Mouse (Mus musculus) testis, postnatal 14 days (tissue): ENCODE results near the gene 4930518I15Rik.
"Not testable (repeated sequence)": the region's sequence is repeated elsewhere in the genome, so short reads cannot be mapped to it uniquely, and the experiment has no call there.

ENCODE experiments used
- DNase-seq: peaks from one replicate; pipeline ENCODE4 v3.0.0; 2021; ENCODE audit warnings: low spot score

The 4930518I15Rik gene

DNA sequence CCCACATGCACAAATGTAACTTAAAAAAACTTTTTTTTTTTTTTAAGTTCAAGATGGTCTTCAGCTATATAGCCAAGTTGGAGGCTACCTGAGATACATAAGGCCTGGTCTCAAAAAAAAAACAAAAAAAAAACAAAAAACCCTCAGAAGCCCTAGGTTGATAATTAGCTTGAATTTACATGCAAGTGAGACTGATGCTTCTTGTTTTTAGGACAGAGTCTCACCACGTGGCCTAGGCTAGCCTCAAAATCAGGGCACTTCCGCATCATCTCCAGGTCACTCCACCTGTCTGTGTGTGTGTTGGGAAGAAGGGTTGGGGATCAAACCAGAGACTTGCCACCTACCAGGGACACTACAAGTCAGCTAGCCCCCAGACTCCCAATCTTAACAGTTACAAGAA is at the start of gene 4930518I15Rik:
Gene 4930518I15Rik (minus strand): TSS at position 112 of the 400 bp plus-strand sequence.
- DNase-seq: no peak

DNA sequence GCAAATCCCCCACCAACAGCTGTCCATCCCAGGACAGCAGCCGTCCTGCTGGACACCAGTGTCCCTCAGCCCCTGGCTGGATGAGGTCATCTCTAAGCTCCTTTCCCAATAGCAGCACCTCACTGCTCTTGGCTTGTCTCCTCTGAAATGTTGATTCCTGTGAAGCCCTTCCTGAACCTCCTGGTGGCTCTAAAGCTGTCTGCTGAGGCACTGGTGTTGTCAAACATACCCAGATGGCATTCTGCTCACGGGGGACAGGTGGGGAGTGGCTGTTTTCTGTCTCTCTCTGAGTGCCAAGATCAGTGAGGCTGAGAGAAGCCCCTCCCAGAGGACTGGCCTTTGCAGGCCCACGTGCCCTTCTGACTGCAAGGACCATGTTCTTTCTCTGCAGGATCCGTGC is 48.2 kb upstream of the 4930518I15Rik start:
- DNase-seq: not testable (repeated sequence)

DNA sequence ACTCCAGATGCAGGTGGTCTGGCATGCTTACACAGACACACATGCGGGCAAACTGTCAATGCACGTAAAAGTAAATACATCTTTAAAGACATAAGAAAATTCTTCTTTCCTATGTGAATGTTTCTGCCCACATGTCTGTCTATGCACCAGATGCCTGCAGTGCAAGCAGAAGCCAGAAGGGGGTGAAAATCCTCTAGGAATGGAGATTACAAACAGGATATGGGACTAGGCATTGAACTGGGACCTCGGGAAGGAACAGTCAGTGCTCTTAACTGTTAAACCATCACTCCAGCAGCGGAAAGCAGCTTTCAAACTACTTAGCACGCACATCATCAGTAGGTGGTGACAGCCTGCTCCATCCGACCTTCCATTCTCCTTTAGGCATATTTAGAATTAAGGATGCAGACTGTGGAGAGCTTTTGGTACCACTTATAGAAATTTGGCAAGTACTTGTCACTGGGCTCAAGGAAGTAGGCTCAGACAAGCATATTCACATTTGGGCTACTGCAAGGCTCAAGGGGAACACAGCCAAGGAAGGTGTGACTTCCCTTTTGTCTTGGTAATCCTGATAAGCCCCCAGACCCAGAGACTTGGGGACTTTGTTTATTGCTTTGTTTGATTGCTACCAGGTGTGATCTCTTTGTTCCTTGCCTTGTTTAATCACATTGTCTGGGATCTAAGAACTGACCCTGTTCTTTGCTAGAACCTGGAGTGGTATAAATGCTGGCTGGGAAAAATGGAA is 47.4 kb upstream of the 4930518I15Rik start:
- DNase-seq: no peak

DNA sequence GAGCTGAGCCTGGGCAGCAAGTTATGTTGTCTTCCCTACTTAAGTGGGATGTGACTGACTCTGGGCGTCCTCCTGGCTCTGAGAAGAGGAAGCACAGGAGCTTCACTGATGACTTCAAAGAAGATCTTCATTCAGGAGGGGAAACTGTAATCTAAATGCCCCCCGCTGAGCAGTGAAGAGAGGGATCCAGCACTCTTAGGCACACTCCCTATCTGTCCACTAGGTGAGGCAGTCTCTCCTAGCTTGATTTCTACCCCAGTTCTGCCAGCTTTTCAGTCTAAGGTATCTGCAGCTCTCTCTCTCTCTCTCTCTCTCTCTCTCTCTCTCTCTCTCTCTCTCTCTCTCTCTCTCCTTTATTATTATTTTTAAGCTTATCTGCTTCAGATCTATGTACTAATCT is 45.6 kb upstream of the 4930518I15Rik start:
- no peak for DNase-seq

DNA sequence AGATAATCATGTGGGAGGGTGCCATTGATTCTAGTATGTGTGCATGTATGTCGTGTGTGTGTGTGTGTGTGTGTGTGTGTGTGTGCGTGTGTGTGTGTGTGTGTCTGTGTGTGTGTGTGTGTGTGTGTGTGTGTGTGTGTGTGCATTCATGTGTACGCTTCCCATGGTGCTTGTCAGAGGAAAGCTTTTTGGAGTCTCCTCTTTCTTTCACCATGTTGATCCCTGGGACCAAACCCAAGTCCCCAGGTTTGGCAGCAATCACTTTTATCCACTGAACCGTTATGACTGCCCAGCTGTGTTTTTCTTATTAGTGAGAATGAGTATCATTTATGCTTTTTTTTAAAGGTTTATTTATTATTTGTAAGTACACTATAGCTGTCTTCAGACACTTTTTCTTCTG is 44.7 kb upstream of the 4930518I15Rik start:
- DNase-seq: not testable (repeated sequence)

DNA sequence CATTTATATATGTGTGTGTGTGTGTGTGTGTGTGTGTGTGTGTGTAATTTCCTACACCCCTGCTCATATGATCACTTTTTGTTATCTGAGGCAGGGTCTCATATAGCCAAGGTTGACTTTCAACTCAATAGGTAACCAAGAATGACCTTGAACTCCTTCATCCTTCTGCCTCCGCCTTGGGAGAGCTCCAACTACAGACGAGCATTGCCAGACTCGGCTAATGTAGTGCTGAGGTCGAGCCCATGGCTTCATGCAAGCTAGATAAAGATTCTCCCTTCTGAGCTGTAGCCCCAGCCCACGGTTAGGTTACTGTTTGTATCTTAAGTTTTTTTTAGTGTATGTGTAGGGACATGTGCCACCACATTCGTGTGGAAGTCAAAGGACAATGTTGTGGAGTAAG is 44.1 kb upstream of the 4930518I15Rik start:
- DNase-seq: no peak

DNA sequence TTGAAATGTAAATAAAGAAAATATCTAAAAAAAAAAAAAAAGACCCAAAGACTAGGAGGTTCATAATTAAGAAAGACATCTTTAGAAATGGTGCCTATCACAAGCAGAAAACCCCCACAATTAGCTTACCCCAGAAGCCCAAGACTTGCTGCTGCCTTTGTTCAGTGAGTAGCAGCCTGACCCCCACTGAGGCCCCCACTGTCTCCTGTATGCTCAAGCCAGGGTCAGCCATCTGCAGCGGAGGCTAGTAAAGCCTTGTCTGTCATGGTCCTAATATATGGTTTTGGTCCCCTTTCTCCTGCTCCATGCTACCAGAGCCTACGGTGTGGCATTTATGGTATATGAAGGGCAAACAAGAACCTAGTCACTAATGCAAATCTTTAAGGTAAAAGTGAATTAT is 43.6 kb upstream of the 4930518I15Rik start:
- DNase-seq: no peak

DNA sequence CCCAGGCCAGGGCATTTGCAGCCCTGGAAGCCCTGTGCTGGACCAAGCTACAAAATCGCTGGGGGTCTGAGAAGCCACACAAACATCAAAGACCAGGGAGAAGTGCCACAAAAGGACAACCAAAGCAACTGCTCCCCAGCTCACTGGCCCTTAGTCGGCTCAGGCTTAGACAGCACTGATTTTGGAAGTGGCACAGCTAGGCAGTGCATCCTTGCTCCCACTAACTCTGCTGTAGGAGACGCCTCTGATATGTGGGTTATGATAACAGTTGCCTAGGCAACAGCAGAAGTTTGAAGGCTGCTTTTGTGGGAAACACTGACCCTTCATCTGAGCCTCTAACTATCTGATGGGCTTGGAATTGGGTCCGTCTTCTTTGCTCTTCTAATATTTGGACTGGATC is 41.4 kb upstream of the 4930518I15Rik start:
- DNase-seq: no peak

DNA sequence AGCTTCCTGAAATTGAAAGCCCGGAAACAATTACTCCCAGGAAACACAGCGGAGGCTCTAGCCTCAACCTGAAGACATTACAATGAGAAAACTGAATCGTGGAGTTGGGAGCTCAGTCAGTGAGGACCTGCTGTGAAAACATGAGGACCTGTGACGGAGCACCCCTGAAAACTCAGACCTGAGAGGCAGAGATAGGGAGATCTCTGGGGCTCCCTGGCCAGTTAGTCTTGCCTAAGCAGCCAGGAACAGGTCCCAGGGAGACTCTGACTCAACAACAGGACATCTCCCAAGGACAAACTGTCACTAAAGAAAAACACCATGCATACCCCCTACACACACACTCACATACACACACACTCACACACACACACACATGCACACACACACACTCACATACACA is 40.6 kb upstream of the 4930518I15Rik start:
- DNase-seq: no peak

DNA sequence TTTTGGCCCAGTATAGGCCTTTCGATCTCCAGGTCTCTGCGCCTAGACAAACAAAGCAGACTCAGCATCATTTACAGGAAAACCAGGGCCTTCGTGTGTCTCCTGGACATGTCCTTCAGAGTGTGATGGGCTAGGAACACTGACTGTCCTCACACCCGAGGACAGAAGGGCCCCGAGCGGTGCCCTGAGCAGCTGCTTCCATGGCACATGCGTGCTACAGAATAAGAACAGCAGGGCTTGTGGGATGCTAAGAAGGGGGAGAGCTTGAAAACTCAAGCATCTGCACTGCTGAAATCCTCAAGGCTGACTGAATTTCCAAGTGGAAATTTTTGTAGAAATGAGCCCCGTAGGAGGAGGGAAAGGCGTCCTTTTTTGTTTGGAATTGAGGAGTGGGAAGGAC is 39.3 kb upstream of the 4930518I15Rik start:
- no peak for DNase-seq

DNA sequence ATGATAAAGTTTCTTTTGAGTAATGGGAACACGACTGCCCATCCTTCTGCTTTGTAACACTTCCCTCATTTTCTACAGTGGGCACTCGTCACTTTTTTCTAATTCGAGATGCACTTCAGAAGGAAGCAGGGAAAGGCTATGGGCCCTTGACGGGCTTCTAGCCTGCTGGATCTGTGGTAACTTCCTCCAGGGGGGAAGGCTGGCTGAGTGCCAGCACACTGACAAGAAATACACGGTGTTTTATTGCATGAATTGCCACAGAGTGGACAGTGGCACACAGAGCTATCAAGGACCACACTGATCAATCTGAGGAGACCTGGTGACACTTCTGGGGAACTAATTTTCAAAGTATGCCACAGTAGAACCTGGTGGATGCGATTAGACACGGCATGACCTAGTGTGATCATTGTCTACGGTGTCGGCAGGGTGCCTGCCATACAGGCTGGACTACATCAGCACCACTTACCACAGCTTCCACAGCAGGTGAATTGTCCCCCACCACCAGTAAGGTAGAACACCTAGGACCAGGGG is 38.7 kb upstream of the 4930518I15Rik start:
- no peak for DNase-seq

DNA sequence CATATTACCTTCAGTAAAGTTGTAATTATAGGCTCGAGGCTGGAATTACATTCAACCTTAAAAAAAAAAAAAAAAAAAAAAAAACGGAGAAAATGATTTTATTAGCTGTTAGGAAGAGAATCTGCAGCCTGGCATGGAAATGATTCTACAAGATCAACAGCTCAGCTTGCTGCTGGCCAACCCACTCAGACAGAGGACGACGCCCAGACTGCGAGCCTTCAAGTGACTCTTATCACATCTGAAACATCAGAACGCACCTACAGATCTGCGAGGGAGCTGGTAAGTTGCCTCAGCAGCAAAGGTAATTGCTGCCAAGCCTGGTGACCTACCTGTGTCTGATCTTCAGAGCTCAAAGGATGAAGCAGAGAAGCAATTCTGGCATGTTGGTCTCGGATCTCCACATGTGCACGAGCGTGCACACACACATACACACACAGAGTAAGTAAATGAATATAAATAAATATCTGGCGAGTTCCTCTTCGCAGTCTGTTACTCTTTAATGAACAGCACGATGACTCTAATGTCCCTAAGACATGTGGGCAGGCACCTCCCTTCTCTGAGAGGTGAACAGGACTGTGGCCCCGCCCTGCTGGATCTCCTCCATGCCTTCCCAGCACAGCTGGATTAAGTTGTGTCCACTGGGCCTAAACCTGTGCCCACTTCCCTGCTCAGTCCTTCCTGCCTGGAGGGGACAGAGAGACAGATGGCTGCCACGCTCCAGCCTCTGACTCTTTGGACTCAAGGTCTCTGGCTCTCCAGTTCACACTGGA is 36.9 kb upstream of the 4930518I15Rik start:
- DNase-seq: no peak

DNA sequence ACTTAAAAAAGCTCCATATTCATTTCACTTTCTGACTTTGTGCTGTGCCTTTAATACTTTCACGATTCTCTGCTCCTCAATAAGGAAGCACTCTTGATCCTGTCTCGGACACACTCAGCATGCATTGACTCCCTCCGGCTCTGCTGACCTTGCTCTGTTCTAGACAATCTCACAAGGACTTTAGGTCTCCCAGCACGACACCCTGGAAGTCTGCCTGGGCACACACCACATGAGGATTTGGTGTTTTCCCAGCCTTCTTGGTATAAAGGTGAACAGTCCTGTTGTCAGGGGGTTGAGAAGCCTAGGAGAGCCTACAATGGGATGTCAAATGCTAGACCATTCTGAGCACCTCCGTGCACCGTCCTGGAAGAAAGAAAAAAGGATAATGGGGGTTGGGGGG is 35.1 kb upstream of the 4930518I15Rik start:
- no peak for DNase-seq

DNA sequence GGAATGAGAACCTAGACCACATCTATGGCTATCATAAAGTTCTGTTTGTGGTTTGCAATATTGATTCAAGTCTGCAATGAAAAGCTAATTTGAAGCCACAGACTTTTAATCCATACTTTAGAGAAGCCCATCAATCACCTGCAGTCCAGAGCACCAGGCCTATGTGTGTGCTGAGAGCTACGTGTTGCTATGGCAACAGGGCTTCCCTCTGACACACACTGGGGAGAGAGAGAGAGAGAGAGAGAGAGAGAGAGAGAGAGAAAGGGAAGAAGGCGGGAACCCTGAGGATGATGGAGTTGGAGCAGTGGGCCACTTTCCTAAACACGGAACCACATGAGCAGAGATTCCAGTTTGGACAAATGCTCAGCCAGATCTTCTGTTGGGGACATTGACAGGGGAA is 34.5 kb upstream of the 4930518I15Rik start:
- DNase-seq: no peak

DNA sequence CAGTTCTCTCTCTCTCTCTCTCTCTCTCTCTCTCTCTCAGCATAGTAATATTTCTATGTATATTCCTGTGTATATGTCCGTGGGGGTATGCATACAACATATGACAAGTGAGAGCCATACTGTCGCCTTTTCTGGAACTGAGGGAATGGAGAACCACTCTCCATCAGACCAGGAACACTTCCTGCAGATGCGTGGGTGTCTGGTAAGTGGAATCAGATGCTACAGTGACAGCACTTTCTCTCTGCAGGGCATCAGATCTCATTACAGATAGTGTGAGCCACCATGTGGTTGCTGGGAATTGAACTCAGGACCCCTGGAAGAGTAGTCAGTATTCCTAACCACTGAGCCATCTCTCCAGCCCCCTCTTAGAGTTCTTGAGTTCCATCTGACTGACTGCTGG is 30.7 kb upstream of the 4930518I15Rik start:
- no peak for DNase-seq

DNA sequence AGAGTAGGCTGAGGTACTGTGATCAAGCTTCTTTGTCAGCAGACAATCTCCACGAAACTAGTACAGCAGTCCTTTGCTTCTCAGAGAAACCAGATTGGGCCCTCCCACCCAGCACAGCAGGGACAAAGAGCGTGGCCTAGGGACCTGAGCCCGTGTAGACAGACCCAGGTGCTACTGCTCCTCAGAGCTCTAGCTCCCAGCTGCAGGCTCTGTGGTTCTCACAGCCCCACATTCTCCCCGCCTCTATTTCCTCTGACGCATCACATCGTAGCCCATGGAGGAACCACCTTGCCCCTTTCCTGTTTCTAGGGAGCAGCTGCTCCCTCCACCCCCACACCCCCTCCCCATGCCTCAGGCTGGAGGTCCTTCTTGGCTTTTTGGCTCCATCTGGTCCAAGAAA is 29.3 kb upstream of the 4930518I15Rik start, which contains the start of gene Sla2:
Gene Sla2 (minus strand): TSS at position 176 of the 400 bp plus-strand sequence.
- DNase-seq: no peak

DNA sequence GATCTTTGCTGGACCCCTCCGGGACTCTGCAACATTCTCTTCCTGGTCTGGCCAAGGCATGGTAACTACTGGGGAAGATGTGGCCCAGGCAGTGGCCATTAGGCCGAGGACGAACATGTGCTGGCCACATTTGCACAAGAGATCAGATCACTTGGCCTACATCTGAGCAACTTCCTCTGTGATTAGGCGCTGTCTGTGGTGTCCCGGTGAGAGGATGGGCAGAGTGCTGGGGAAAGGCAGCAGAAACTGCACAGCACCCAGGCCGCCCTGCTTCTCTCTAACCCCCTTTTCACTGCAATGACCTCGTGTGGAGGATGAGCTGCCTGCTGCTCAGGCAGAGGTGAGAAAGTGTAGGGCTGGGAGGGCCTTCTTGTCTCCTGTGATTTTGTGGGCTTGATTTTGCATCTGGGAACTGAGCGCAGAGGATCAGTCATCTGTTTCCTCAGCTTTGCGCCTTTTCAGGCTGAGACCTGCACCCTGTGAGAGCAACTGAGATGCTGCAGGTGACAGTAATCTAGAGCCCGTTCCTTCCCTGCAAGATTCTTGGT is 28.4 kb upstream of the 4930518I15Rik start:
- no peak for DNase-seq

DNA sequence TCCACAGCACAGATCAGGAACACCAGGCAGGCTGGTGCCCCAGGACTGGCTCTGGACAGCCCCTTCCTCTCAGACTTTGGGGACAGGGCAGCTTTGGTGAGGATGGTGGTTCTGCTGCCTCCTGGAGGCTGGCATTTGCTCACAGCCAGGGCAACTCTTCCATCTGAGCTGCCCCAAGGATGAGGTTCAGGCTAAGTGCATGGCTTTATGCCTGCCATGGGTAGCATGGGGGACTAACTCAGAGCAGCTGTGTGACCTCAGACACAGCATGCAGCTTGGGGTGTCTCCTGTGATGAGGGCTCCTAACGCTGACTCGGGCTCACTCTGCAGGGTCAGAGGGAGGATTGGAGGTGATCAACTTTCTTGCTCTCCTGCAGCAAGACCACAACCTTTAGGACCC is 27.9 kb upstream of the 4930518I15Rik start:
- DNase-seq: not testable (repeated sequence)

DNA sequence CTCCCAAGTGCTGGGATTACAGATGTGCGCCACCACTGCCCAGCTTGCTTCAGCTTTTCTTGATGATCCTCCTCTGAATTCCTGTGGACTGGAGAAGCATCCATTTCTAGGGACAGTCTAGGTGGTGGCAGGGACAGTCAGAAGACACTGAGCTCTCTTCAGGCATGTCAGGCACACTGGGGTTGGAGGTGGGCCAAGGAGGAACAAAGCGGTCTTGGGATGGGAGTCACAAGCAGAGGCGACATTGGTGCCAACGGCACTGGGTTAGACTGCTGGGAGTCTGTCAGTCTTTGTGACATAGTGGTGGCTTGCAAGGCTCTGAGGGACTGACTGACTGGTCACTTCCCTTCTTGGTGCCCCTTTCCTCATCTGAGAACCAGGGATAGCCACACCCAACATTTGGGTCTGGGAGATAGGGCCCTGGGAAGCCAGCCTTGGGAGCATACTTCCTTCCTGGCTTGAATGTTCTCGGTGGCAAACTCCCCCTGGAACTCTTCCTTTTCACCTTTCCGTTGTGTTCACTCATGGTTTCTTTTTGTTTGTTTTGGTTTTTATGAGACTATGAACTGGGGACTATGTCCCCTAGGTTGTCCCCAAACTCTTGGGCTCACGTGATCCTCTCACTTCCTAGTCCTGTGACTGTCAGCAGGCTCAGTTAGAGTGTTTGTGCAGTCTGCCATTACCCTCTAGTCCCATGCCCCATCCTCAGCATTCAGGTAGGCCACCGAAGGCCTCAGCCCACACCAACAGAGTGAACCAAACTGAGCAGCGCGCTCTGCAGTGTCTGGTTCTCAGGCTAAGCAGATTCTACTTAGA is 26.9 kb upstream of the 4930518I15Rik start:
- no peak for DNase-seq

DNA sequence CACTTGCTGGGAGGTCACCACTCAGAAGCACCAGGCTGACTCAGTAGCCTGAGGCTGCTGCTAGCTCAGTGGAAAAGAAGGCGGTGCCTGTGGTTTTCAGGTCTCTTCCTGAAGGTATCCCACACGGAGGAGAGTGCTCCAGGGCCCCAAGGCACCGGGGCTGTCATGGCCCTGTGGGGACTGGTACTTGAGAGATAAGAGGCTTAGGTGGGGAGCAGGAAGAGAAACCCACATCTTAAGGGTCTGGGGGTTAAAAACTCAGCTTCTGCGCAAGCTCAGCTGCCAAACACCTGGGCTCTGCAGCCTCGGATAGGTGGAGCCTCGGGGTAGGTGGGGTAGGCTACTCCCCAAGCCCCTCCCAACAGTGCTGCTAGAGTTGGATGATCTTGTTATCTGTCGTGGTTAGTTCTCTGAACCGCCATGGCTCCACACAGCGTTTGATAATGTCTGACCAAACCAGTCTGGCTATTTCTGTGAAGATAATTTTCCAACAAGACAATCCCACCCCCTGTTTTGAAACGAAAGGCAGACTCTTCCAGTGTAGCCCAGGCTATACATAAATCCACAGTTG is 24.8 kb upstream of the 4930518I15Rik start:
- DNase-seq: no peak

DNA sequence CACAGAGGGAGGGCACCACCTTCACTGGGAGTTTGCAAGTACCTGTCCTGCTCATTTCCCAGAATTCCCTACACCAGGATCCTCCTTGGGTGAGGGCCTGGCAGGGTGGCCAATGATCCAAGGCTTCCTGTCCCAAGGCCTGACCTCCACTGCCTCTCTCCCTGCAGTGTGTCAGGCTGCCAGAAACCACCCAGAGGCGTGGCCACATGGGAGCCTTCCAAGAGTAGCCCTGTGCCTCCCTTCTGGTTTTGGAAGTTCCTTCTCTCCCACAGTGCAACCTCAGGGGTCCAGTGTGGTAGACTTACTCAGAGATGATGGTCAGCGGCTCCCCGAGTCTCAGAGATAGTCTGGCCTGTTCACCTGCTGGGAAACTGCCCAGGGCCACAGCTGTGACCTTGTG is 21.8 kb upstream of the 4930518I15Rik start:
- no peak for DNase-seq

DNA sequence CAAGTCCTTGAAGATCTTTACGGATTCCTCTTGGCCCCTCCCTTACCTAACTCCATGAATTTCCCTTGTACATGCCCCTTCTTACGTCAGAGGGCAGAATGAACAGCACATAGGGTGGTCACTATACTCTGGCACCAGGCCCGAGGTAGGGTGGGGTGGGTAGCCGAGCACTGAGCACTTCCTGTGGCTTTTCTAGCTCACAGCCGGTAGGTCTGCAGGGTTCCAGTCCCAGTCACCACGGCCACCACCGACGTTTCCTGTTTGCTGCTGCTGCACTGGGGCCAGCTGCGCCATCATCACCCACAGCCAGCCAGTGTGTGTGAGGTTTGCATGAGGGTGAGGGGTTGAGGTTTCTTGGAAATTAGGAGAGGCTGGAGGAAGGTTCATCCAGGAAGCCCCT is 20.0 kb upstream of the 4930518I15Rik start:
- no peak for DNase-seq
